Mouse (Mus musculus) left cerebral cortex, postnatal 14 days (tissue): ENCODE measurements at regions not wholly inside any gene's neighbourhood (a gene's known extent, or its start where the extent isn't known, plus 50 kb on each side); places are given as distances from the start of the nearest gene placed in this dataset.

ENCODE experiments used
- DNase-seq, 2 experiments: peaks; one replicate each; pipeline ENCODE4 v3.0.0; 2021 to 2022; ENCODE audit warnings: low spot score in 2 of 2, mixed read lengths in 1 of 2
- intact Hi-C: fragments of 180-260 bp; cut with DNase I; formaldehyde crosslinking; loops from one replicate; pipeline ENCODE4 v1.15.1; 2025

GRCm38 (mm10) chr3:150109561-150109960 lies 1119.2 kb upstream of the Adgrl2 start:
- DNase-seq, result no peak
- intact Hi-C loops, result no loop called here

- no peak for DNase-seq
- intact Hi-C loops, result no loop called here
Observed at GRCm38 (mm10) chr3:150112231-150112630, 1121.9 kb upstream of the Adgrl2 start.

GRCm38 (mm10) chr3:150119866-150120265 lies 1129.5 kb upstream of the Adgrl2 start:
- intact Hi-C loops, result no loop called here
- DNase-seq, result no peak

- DNase-seq, result no peak
- intact Hi-C loops, result no loop called here
Observed at GRCm38 (mm10) chr3:150146635-150147034, 1156.3 kb upstream of the Adgrl2 start.

GRCm38 (mm10) chr3:150151152-150151822 lies 1160.9 kb upstream of the Adgrl2 start:
- no peak for DNase-seq
- intact Hi-C loops, result no loop called here

GRCm38 (mm10) chr3:150151823-150152158 lies 1161.4 kb upstream of the Adgrl2 start:
- intact Hi-C loops, result no loop called here

GRCm38 (mm10) chr3:150152893-150153292 lies 1162.5 kb upstream of the Adgrl2 start:
- DNase-seq, result no peak
- intact Hi-C loops, result no loop called here

More at GRCm38 (mm10) chr3:150151823-150152158, 1161.4 kb upstream of the Adgrl2 start:
- DNase-seq, result no peak

GRCm38 (mm10) chr3:150185807-150186206 lies 1195.5 kb upstream of the Adgrl2 start:
- intact Hi-C loops, result no loop called here
- DNase-seq, result no peak

- intact Hi-C loops, result no loop called here
- DNase-seq, result no peak
Observed at GRCm38 (mm10) chr3:150193132-150193531, 1202.8 kb upstream of the Adgrl2 start.

- no peak for DNase-seq
- intact Hi-C loops, result no loop called here
Observed at GRCm38 (mm10) chr3:150198492-150198891, 1208.1 kb upstream of the Adgrl2 start.

GRCm38 (mm10) chr3:150205902-150206301 lies 1215.5 kb upstream of the Adgrl2 start:
- intact Hi-C loops, result no loop called here
- no peak for DNase-seq

- no peak for DNase-seq
- intact Hi-C loops, result no loop called here
Observed at GRCm38 (mm10) chr3:150233279-150233678, 1204.4 kb upstream of the Adgrl4 start.

GRCm38 (mm10) chr3:150236946-150237600 lies 1200.6 kb upstream of the Adgrl4 start:
- intact Hi-C loops, result no loop called here
- no peak for DNase-seq

- DNase-seq, result no peak
- intact Hi-C loops, result no loop called here
Observed at GRCm38 (mm10) chr3:150275038-150275437, 1162.6 kb upstream of the Adgrl4 start.

- no peak for DNase-seq
- intact Hi-C loops, result no loop called here
Observed at GRCm38 (mm10) chr3:150296057-150296710, 1141.5 kb upstream of the Adgrl4 start.

GRCm38 (mm10) chr3:150328811-150329210 lies 1108.9 kb upstream of the Adgrl4 start:
- intact Hi-C loops, result no loop called here
- DNase-seq, result no peak

- intact Hi-C loops, result no loop called here
- no peak for DNase-seq
Observed at GRCm38 (mm10) chr3:150352139-150352725, 1085.5 kb upstream of the Adgrl4 start.

GRCm38 (mm10) chr3:150365766-150366165 lies 1071.9 kb upstream of the Adgrl4 start:
- intact Hi-C loops, result no loop called here
- no peak for DNase-seq

- peak; percentile 5 to 55 for DNase-seq
- intact Hi-C loops, result loop anchor here (5.0 to 10.0 kb wide), 2 partner anchors 617 to 1180 kb away; no protein-coding TSS in a partner anchor
Observed at GRCm38 (mm10) chr3:150384996-150385627, 1052.6 kb upstream of the Adgrl4 start.
